Mouse (Mus musculus) limb, embryonic 10.5 days (tissue): ENCODE data around the gene Gm20671. TPM values are rescaled to one million over a fixed set of nuclear protein-coding genes. Genes with fewer than 3 reads are reported as not detected.
A peak's percentile ranks its signal among the peaks of the same experiment; 100 is the strongest.
"Not testable (repeated sequence)": the region's sequence is repeated elsewhere in the genome, so short reads cannot be mapped to it uniquely, and the experiment has no call there.

Source experiments
- DNase-seq: peaks from one replicate; pipeline ENCODE4 v3.0.0-alpha.2; 2017; ENCODE audit warnings: low spot score
- H3K27ac ChIP-seq: fragments of 300-500 bp; sonication (generic); 2 replicates; pipeline ENCODE4 v1.5.1; 2016; ENCODE audit warnings: mild to moderate bottlenecking
- H3K27me3 ChIP-seq: fragments of 300-500 bp; sonication (generic); 2 replicates; pipeline ENCODE4 v1.6.1; 2016; ENCODE audit warnings: low read depth, mild to moderate bottlenecking; ENCODE audit not compliant: poor library complexity, severe bottlenecking
- H3K36me3 ChIP-seq: fragments of 300-500 bp; sonication (generic); 2 replicates; pipeline ENCODE4 v1.6.1; 2016; ENCODE audit warnings: mild to moderate bottlenecking, moderate library complexity
- H3K4me1 ChIP-seq: fragments of 300-500 bp; sonication (generic); 2 replicates; pipeline ENCODE4 v1.6.1; 2016
- H3K4me3 ChIP-seq: fragments of 300-500 bp; sonication (generic); 2 replicates; pipeline ENCODE4 v1.5.1; 2016; ENCODE audit warnings: mild to moderate bottlenecking, moderate library complexity
- H3K9me3 ChIP-seq: fragments of 300-500 bp; sonication (generic); replicated peaks from 2 replicates; pipeline ENCODE4 v1.6.1; 2016; ENCODE audit warnings: mild to moderate bottlenecking
- WGBS: fragments of 180-500 bp; shearing (Covaris S2); methylation state at CpG from one replicate; pipeline ENCODE4 v1.1.7; 2016; 5-methylcytosine and 5-hydroxymethylcytosine counted together
- polyA plus RNA-seq: library from polyadenylated mRNA; unstranded; fragments of >200 nt; fragmentation: Nextera tagmentation; extraction: Ambion mirVana; gene quantifications from 2 replicates; pipeline ENCODE4 v1.2.1, GENCODE M21; 2016

The Gm20671 gene
- not detected in 2 replicates for polyA plus RNA-seq

DNA sequence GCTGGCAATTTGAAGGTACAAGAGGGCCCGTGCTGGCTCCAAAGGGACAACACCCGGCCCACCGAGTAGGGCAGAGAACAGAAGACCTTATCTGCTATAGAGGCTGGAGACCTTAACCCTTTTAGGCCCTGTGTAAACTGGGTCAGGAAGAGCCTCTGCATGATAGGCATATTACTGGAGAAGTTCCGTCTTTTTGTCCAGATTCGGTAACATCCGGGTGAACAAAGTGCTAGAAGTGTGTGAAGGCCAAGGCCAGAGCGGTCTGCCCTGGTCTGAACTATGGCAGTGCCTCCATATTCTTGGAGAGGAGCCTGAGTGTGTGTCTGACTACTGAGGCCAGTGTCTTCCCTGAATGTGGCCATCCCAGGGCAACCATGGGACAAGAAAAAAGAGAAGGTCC, at the start of gene Gm20671:
Gene Gm20671 (minus strand): TSS at position 101 of the 400 bp plus-strand sequence.
- DNase-seq: no peak
- peaks cover 84% of the 10 kb centered on the region for H3K36me3 ChIP-seq
- WGBS: 95% methylated on average over 7 of the region's 7 CpGs
- H3K4me3 ChIP-seq: no peak within 1 kb of the TSS
- H3K27ac ChIP-seq: no peak within 1 kb of the TSS
- no peaks in the 10 kb centered on the region for H3K9me3 ChIP-seq
- H3K27me3 ChIP-seq: no peaks in the 10 kb centered on the region
- H3K4me1 ChIP-seq: no peaks in the 10 kb centered on the region

DNA sequence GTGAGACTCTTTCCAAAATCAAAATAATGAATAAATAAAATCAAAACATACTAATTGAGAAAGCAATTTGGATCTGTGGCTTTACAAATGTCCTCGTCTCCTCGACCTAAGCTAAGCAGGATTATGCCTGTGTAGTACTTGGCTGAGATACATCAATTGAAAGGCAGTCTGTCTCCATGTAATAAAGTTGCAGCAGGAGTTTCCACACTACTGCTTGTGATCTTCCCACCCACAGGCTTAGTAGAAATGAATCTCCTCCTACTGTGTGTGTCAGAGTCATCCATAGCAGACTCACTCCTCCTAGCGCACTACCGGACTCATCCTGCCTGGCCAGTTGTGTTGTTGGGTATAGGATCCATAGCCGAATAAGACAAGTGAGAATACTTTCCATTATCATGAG, 45.4 kb upstream of the Gm20671 start:
- Histone ChIP-seq H3K4me1 (no peaks in the 10 kb centered on the region), H3K27ac (no peak overlapping the region), H3K27me3 (no peaks in the 10 kb centered on the region), H3K36me3 (peaks cover 92% of the 10 kb centered on the region), H3K4me3 (no peak overlapping the region), H3K9me3 (no peaks in the 10 kb centered on the region)
- WGBS: 95% methylated on average over 5 of the region's 5 CpGs
- no peak for DNase-seq

DNA sequence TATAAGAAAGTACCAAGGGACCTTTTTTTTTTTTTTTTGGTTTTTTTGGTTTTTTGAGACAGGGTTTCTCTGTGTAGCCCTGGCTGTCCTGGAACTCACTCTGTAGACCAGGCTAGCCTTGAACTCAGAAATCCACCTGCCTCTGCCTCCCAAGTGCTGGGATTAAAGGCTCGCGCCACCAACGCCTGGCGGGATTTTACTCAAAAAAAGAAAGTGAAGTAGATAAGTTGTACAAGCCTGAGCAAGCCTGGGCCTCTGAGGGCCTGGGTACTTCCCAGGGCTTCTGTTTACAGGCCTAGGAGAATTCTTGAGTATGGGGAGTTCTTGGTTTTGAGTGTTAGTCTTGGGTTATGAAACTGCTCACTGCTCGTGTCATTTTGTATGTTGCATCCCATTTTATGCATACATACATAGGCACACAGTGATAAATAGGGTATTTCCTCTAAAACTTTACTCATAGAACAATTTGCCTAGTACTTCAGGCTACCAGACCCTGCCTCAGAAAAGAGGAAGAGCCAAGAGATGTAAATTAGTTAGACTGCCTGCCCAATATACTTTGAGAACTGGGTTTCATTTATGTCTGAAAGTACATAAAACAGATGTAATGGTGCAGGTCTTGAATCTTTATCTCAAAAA, 42.6 kb upstream of the Gm20671 start:
- no peak overlapping the region for H3K27ac ChIP-seq
- peaks cover 4% of the 10 kb centered on the region for H3K4me1 ChIP-seq
- H3K4me3 ChIP-seq: no peak overlapping the region
- 95% methylated on average over 5 of the region's 5 CpGs for WGBS
- H3K9me3 ChIP-seq: no peaks in the 10 kb centered on the region
- peaks cover 84% of the 10 kb centered on the region for H3K36me3 ChIP-seq
- no peaks in the 10 kb centered on the region for H3K27me3 ChIP-seq
- no peak for DNase-seq

DNA sequence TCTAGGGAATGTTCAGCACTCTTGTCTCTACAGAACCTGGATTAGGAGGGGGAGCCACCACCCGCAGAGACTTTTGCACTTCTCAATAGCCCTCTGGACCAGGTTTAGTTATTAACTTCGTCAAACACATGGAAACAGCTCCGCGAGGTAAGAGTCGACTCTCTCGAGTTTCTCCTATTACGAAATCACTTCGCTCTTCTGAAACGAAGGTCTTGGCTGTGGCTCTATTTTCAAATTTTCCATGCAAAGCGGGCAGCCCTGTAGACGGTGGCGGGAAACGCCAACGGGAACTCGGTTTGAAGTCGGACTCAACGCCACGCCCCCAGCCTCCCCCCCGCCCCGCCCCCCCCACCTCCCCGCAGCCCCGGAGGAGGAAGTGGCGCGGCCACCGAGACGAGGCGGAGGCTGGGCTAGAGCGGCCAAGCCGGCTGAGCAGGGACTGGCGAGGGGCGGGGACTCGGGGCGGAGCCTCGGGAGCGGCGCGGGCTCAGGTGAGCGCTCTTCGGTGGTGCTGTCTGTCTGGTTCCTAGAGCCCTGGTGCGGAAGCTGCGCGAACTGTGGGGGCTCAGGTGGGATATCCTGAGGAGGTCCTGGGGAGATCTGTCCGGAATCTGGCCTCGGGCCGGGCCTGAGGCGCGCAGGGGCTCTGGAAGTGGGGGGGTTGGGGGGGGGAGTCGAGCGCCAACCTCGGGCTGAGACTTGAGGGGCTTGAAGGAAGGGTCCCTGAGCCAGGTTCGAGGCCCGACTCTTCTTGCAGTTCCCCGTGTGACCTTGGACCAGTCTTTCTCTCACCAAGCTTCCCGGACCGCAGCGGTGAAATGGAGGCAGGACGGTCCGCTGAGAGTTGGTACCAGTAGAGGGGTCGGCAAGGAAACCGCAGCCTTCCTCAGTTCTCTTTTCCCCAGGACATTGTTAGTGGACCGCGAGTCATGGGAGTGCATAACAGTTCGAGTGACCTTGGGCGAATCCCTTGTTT, 36.6 kb upstream of the Gm20671 start, which contains the start of gene Depdc5:
Gene Depdc5 (plus strand): TSS at position 449 of the 976 bp plus-strand sequence.
- Histone ChIP-seq H3K27me3 (no peaks in the 10 kb centered on the region), H3K9me3 (no peaks in the 10 kb centered on the region), H3K4me3 (peak within 1 kb of the TSS; percentile 84), H3K27ac (peak within 1 kb of the TSS; percentile 90), H3K4me1 (peaks cover 10% of the 10 kb centered on the region), H3K36me3 (peaks cover 32% of the 10 kb centered on the region)
- WGBS: under 1% methylated on average over 64 of the region's 64 CpGs
- peak; percentile 97 for DNase-seq

DNA sequence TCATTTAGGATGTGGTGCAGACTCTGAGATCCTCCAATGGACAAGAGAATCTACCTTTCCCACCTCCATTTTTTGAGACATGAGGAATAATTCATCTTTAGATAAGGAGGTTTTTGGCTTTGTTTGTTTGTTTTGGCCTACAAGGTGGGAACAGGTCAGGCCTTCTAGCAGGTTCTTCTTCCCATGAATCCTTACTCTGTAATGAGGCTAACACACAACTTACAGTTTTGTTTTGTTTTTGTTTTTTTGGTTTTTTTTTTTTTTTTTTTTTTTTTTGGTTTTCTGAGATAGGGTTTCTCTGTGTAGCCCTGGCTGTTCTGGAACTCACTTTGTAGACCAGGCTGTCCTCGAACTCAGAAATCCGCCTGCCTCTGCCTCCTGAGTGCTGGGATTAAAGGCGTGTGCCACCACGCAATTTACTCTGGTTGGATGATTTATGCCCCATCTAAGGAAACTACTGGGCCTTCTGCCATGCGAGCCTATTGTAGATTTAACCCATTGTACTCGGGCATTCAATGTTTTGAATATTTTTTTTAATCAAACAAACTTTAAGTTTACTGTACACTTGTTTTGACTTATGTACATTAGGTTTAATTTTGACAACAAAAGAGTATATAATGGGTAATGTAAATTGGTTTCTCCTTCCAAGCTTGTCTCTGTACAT, 35.7 kb upstream of the Gm20671 start:
- no peak for DNase-seq
- Histone ChIP-seq H3K36me3 (peaks cover 22% of the 10 kb centered on the region), H3K27me3 (no peaks in the 10 kb centered on the region), H3K4me1 (peaks cover 11% of the 10 kb centered on the region), H3K27ac (peak overlapping the region; percentile 90), H3K4me3 (peak overlapping the region; percentile 84), H3K9me3 (no peaks in the 10 kb centered on the region)
- 74% methylated on average over 6 of the region's 6 CpGs for WGBS

DNA sequence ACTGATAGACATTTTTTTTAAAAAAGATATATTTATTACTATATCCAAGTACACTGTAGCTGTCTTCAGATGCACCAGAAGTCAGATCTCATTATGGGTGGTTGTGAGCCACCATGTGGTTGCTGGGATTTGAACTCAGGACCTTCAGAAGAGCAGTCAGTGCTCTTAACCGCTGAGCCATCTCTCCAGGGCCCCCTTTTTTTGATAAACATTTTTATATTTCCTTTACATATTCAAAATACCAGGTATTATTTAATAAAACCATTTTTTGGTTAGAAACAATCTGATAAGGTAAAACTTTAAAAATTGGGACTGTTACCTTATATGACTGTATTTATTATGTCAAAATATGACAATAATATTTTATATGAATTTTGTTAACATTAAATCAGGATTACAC, 34.2 kb upstream of the Gm20671 start:
- peaks cover 8% of the 10 kb centered on the region for H3K36me3 ChIP-seq
- H3K9me3 ChIP-seq: no peaks in the 10 kb centered on the region
- no peak overlapping the region for H3K27ac ChIP-seq
- 84% methylated on average over 1 of the region's 1 CpGs for WGBS
- no peak overlapping the region for H3K4me3 ChIP-seq
- DNase-seq: no peak
- H3K4me1 ChIP-seq: peaks cover 13% of the 10 kb centered on the region
- no peaks in the 10 kb centered on the region for H3K27me3 ChIP-seq

DNA sequence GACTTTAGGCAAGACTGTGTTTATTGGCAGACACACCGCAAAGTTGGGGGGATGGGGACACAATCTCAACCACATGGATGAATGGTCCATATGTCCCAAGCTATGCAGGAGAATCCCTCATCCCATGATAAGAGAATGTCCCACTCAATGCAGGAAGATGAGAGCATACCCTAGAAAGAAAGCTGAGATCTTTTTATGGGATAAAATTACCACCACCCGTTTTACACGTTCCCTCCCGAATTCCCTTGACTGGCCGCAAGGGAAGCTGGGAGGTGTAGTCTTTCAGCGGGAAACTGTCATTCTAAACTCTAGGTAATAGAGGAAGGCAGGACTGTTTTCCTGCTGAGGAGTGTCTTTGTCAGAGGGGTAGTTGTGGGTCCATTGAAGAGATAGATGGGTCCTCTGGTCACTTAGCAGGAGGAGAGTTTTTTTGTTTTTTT, 30.9 kb upstream of the Gm20671 start:
- 5% methylated on average over 6 of the region's 6 CpGs for WGBS
- peak overlapping the region; percentile 88 for H3K27ac ChIP-seq
- H3K9me3 ChIP-seq: no peaks in the 10 kb centered on the region
- H3K27me3 ChIP-seq: no peaks in the 10 kb centered on the region
- DNase-seq: peak; percentile 53
- H3K36me3 ChIP-seq: no peaks in the 10 kb centered on the region
- peaks cover 14% of the 10 kb centered on the region for H3K4me1 ChIP-seq
- peak overlapping the region; percentile 53 for H3K4me3 ChIP-seq

DNA sequence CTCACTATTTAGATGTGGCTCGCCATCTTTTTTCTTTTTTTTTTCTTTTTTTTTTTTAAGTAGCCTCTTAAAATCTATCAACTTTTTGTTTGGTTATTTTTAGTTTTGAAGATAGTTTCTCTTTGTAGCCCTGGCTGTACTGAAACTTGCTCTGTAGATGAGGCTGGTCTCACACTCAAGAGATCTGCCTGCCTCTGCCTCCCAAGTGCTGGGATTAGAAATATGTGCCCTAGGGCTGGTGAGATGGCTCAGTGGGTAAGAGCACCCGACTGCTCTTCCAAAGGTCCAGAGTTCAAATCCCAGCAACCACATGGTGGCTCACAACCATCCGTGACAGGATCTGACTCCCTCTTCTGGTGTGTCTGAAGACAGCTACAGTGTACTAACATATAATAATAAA, 28.4 kb upstream of the Gm20671 start:
- DNase-seq, H3K9me3 ChIP-seq, H3K27ac ChIP-seq, H3K4me3 ChIP-seq, H3K27me3 ChIP-seq: not testable (repeated sequence)
- Histone ChIP-seq H3K36me3 (peaks cover 20% of the 10 kb centered on the region), H3K4me1 (peaks cover 25% of the 10 kb centered on the region)
- 98% methylated on average over 3 of the region's 3 CpGs for WGBS

DNA sequence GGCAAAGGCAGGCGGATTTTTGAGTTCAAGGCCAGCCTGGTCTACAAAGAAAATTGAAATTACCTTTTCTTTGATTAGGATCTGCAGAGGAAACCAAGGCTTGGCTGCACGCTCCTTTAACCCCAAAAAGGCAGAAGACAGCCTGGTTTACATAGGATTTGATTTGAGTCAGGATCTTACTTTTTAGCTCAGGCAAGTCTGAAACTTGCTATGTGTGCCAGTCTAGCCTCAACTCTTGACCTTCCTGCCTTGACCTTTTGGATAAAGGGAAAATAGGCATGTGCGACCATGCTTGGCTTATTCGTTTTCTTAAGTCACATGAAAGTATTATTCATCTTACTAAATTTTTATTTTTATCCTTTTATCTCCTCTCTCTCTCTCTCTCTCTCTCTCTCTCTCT, 27.9 kb upstream of the Gm20671 start:
- H3K27ac ChIP-seq: peak overlapping the region; percentile 78
- peaks cover 22% of the 10 kb centered on the region for H3K36me3 ChIP-seq
- no peaks in the 10 kb centered on the region for H3K27me3 ChIP-seq
- WGBS: 88% methylated on average over 4 of the region's 4 CpGs
- H3K4me1 ChIP-seq: peaks cover 25% of the 10 kb centered on the region
- peak overlapping the region; percentile 91 for H3K4me3 ChIP-seq
- no peak for DNase-seq
- H3K9me3 ChIP-seq: no peaks in the 10 kb centered on the region

DNA sequence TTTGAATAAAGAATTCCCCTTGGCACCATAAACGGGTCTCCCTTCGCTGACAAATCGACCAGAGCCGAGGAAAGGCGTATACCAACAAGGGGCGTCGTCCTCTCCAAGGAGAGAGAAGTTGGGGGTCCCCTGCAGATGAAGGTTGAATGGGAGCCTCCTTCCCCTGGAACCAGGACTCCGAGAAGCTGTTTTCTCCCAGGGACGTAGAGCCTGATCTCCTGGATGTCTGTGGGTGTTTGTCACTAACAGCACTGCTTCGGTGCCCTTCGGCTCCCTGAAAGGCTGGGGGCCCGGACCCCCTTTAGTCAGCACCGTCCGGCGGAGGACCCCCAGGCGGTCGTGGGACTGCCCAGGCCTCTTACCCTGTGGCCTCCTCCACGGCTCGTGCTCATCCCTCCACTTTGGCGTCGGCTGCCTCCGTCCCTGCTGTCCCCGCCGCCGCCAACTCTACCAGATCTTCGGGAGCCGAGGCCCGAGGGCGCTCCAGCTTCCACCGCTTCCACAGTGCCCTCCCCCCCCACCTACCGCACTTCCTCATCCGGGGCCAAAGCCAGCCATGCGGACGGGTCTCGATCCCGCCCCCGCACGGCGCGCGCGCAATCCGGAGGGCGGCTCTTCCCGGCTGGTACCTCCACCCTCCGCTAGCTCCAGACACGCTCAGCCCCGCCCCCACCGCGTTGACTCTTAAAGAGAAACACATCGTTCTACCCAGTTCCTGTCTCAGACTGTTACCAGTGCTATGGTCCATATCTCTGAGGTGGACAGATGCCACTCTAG, 27.0 kb upstream of the Gm20671 start, which contains the start of gene Prr14l:
Gene Prr14l (minus strand): TSS at position 526 of the 777 bp plus-strand sequence.
- Histone ChIP-seq H3K4me1 (peaks cover 25% of the 10 kb centered on the region), H3K9me3 (no peaks in the 10 kb centered on the region), H3K36me3 (peaks cover 26% of the 10 kb centered on the region), H3K4me3 (peak within 1 kb of the TSS; percentile 91), H3K27ac (peak within 1 kb of the TSS; percentile 95), H3K27me3 (no peaks in the 10 kb centered on the region)
- under 1% methylated on average over 51 of the region's 51 CpGs for WGBS
- DNase-seq: peak; percentile 100

DNA sequence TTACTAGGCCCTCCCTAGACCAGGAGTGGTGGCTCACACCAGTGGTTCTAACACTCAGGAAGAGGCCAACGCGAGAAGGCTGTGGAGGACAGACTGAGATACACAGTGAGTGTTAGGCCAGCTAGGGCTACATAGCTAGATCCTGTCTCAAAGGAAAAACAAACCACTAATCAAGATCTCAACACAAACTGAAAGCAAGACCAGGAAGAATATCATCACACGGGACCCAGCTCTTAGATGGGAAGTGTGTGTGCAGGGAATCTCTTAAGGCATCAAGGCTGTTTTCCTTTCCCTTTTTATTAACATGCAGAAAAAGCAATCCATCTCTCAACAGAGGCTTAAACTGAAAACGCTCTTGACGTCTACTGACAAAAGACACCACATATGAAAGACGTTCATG, 25.1 kb upstream of the Gm20671 start:
- no peaks in the 10 kb centered on the region for H3K27me3 ChIP-seq
- peaks cover 22% of the 10 kb centered on the region for H3K4me1 ChIP-seq
- peaks cover 45% of the 10 kb centered on the region for H3K36me3 ChIP-seq
- 84% methylated on average over 6 of the region's 6 CpGs for WGBS
- no peak for DNase-seq
- H3K4me3 ChIP-seq: 0 out of 2 replicates have a peak overlapping the region, but pooled peaks have one; percentile 10
- no peaks in the 10 kb centered on the region for H3K9me3 ChIP-seq
- no peak overlapping the region for H3K27ac ChIP-seq

DNA sequence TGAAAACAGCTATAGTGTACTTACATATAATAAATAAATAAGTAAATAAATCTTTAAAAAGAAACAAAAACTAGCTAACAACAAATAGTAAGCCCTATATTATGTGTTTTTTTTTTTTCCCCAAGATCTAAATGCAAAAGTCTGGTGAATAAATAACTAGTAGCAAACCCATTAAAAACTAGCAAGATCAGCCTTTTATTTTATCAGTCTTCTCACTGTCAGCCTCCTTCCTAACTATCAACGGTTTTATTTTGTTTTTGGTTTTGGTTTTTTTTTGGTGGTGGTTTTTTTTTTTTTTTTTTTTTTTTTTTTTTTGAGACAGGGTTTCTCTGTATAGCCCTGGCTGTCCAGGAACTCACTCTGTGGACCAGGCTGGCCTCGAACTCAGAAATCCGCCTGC, 22.7 kb upstream of the Gm20671 start:
- not testable (repeated sequence) for H3K4me3 ChIP-seq, DNase-seq, H3K27me3 ChIP-seq, H3K9me3 ChIP-seq, H3K27ac ChIP-seq
- Histone ChIP-seq H3K36me3 (peaks cover 70% of the 10 kb centered on the region), H3K4me1 (peaks cover 21% of the 10 kb centered on the region)
- WGBS: 95% methylated on average over 3 of the region's 3 CpGs
